Mouse (Mus musculus) MEL (cell line): ENCODE results near the gene Gm19935. TPM values are rescaled to one million over a fixed set of nuclear protein-coding genes. Genes with fewer than 3 reads are reported as not detected.

Experiments
- DNase-seq: peaks from one replicate; pipeline ENCODE4 v3.0.0; 2011; ENCODE audit warnings: low read depth, low spot score
- H3K27ac ChIP-seq: 2 replicates; pipeline ENCODE4 v1.5.1; 2012; ENCODE audit warnings: low read depth, mild to moderate bottlenecking, control low read depth, low read length, moderate library complexity; ENCODE audit not compliant: control insufficient read depth
- H3K27me3 ChIP-seq, 2 experiments: fragments of 150-350 bp in 1 of 2; sonication (generic) in 1 of 2; 2 replicates each; pipeline ENCODE4 v1.6.1; 2012; ENCODE audit warnings: low read length in 2 of 2, mild to moderate bottlenecking in 2 of 2, improper control_type of control experiment in 1 of 2, moderate library complexity in 1 of 2; ENCODE audit not compliant: insufficient read depth in 2 of 2, control insufficient read depth in 1 of 2
- H3K36me3 ChIP-seq, 2 experiments: 2 replicates each; pipeline ENCODE4 v1.6.1; 2012 to 2014; ENCODE audit warnings: low read length in 2 of 2, improper control_type of control experiment in 1 of 2, inconsistent platforms in 1 of 2, mild to moderate bottlenecking in 1 of 2; ENCODE audit not compliant: insufficient read depth in 2 of 2, control insufficient read depth in 1 of 2
- H3K4me1 ChIP-seq, 2 experiments: fragments of 150-350 bp in 1 of 2; sonication (generic) in 1 of 2; 2 replicates each; pipeline ENCODE4 v1.6.1; 2012; ENCODE audit warnings: low read length in 2 of 2, improper control_type of control experiment in 1 of 2, mild to moderate bottlenecking in 1 of 2; ENCODE audit not compliant: insufficient read depth in 2 of 2, control insufficient read depth in 1 of 2
- H3K4me3 ChIP-seq, 2 experiments: fragments of 150-350 bp in 1 of 2; sonication (generic) in 1 of 2; 2 replicates each; pipeline ENCODE4 v1.5.1; 2012; ENCODE audit warnings: low read depth in 2 of 2, low read length in 2 of 2, mild to moderate bottlenecking in 2 of 2, moderate library complexity in 2 of 2, control low read depth in 1 of 2, improper control_type of control experiment in 1 of 2; ENCODE audit not compliant: control insufficient read depth in 1 of 2, insufficient read depth in 1 of 2
- H3K79me2 ChIP-seq: 2 replicates; pipeline ENCODE4 v1.6.1; 2012; ENCODE audit warnings: mild to moderate bottlenecking, low read length, moderate library complexity; ENCODE audit not compliant: control insufficient read depth, poor library complexity, insufficient read depth
- H3K9ac ChIP-seq: 2 replicates; pipeline ENCODE4 v1.6.1; 2012; ENCODE audit warnings: low read depth, mild to moderate bottlenecking, control low read depth, low read length, moderate library complexity; ENCODE audit not compliant: control insufficient read depth, poor library complexity, severe bottlenecking
- H3K9me3 ChIP-seq: fragments of 150-350 bp; sonication (generic); replicated peaks from 2 replicates; pipeline ENCODE4 v1.6.1; 2012; ENCODE audit warnings: mild to moderate bottlenecking, low read length, improper control_type of control experiment, moderate library complexity; ENCODE audit not compliant: insufficient read depth
- BHLHE40 ChIP-seq: IDR thresholded peaks from 2 replicates; pipeline ENCODE4 v1.6.1; 2012; ENCODE audit warnings: low read depth, mild to moderate bottlenecking, inconsistent platforms, low read length, improper control_type of control experiment, borderline replicate concordance
- CHD2 ChIP-seq: IDR thresholded peaks from 2 replicates; pipeline ENCODE4 v1.6.1; 2011; ENCODE audit warnings: low read length, improper control_type of control experiment
- CTCF ChIP-seq, 3 experiments: IDR thresholded peaks in 2 of 3; conservative IDR thresholded peaks in 1 of 3; 2 replicates each; pipeline ENCODE4 v1.5.1; 2011 to 2012; ENCODE audit warnings: low read length in 3 of 3, low read depth in 2 of 3, mild to moderate bottlenecking in 2 of 3, improper control_type of control experiment in 1 of 3, inconsistent platforms in 1 of 3, mixed read lengths in 1 of 3, moderate library complexity in 1 of 3; ENCODE audit not compliant: control insufficient read depth in 1 of 3, insufficient read depth in 1 of 3, poor library complexity in 1 of 3, severe bottlenecking in 1 of 3
- ELF1 ChIP-seq: IDR thresholded peaks from 2 replicates; pipeline ENCODE4 v1.6.1; 2014; ENCODE audit warnings: low read depth, mild to moderate bottlenecking, inconsistent platforms, low read length, improper control_type of control experiment, moderate library complexity
- GATA1 ChIP-seq: IDR thresholded peaks from 2 replicates; pipeline ENCODE4 v1.6.1; 2011; ENCODE audit warnings: low read depth, low read length, improper control_type of control experiment
- KAT2A ChIP-seq: conservative IDR thresholded peaks from 2 replicates; pipeline ENCODE4 v1.6.1; 2012; ENCODE audit warnings: low read depth, low read length, improper control_type of control experiment, inconsistent platforms
- MAX ChIP-seq: IDR thresholded peaks from 2 replicates; pipeline ENCODE4 v1.6.1; 2011; ENCODE audit warnings: low read length, improper control_type of control experiment
- MAZ ChIP-seq: IDR thresholded peaks from 2 replicates; pipeline ENCODE4 v1.6.1; 2012; ENCODE audit warnings: low read depth, mild to moderate bottlenecking, inconsistent platforms, low read length, improper control_type of control experiment
- MEF2A ChIP-seq: IDR thresholded peaks from 2 replicates; pipeline ENCODE4 v1.6.1; 2014; ENCODE audit warnings: low read depth, mild to moderate bottlenecking, inconsistent platforms, low read length, improper control_type of control experiment; ENCODE audit not compliant: poor library complexity, insufficient replicate concordance, severe bottlenecking; ENCODE audit errors: extremely low read depth
- MXI1 ChIP-seq: IDR thresholded peaks from 2 replicates; pipeline ENCODE4 v1.6.1; 2011; ENCODE audit warnings: mild to moderate bottlenecking, low read depth, low read length, improper control_type of control experiment
- MYC ChIP-seq: IDR thresholded peaks from 2 replicates; pipeline ENCODE4 v1.6.1; 2011; ENCODE audit warnings: low read depth, mild to moderate bottlenecking, low read length, improper control_type of control experiment, moderate library complexity
- NRF1 ChIP-seq: IDR thresholded peaks from 2 replicates; pipeline ENCODE4 v1.6.1; 2014; ENCODE audit warnings: low read depth, mild to moderate bottlenecking, inconsistent platforms, low read length, improper control_type of control experiment, moderate library complexity; ENCODE audit not compliant: poor library complexity, insufficient read depth, severe bottlenecking
- POLR2AphosphoS5 ChIP-seq: IDR thresholded peaks from 2 replicates; pipeline ENCODE4 v1.6.1; 2012; ENCODE audit warnings: low read depth, borderline replicate concordance, mild to moderate bottlenecking, inconsistent platforms, low read length, moderate library complexity, mixed read lengths
- RCOR1 ChIP-seq: IDR thresholded peaks from 2 replicates; pipeline ENCODE4 v1.6.1; 2012; ENCODE audit warnings: low read depth, mild to moderate bottlenecking, inconsistent platforms, low read length, improper control_type of control experiment
- SIN3A ChIP-seq: IDR thresholded peaks from 2 replicates; pipeline ENCODE4 v1.6.1; 2012; ENCODE audit warnings: low read length, improper control_type of control experiment, inconsistent platforms
- SMC3 ChIP-seq: IDR thresholded peaks from 2 replicates; pipeline ENCODE4 v1.6.1; 2011; ENCODE audit warnings: low read depth, low read length, improper control_type of control experiment
- TAL1 ChIP-seq: IDR thresholded peaks from 2 replicates; pipeline ENCODE4 v1.6.1; 2012; ENCODE audit warnings: mild to moderate bottlenecking, inconsistent platforms, low read length, moderate library complexity, mixed read lengths
- UBTF ChIP-seq: IDR thresholded peaks from 2 replicates; pipeline ENCODE4 v1.6.1; 2012; ENCODE audit warnings: low read depth, mild to moderate bottlenecking, inconsistent platforms, low read length, improper control_type of control experiment, moderate library complexity, borderline replicate concordance; ENCODE audit not compliant: insufficient read depth
- USF1 ChIP-seq: IDR thresholded peaks from 2 replicates; pipeline ENCODE4 v1.6.1; 2014; ENCODE audit warnings: low read depth, mild to moderate bottlenecking, inconsistent platforms, low read length, improper control_type of control experiment, moderate library complexity
- ZMIZ1 ChIP-seq: IDR thresholded peaks from 2 replicates; pipeline ENCODE4 v1.6.1; 2012; ENCODE audit warnings: low read depth, mild to moderate bottlenecking, inconsistent platforms, low read length, improper control_type of control experiment, moderate library complexity
- polyA plus RNA-seq, 2 experiments: library from polyadenylated mRNA; stranded (reverse) in 1 of 2; unstranded in 1 of 2; fragments of >175 nt in 1 of 2; fragments of >200 nt in 1 of 2; gene quantifications; 2 replicates each; pipeline versions ENCODE4 v1.2.1 to v1.2.4; 2012; ENCODE audit warnings: low replicate concordance in 2 of 2, low read depth in 1 of 2; ENCODE audit not compliant: insufficient read length in 2 of 2, insufficient read depth in 1 of 2, missing spikeins in 1 of 2
- total RNA-seq: library from RNA; depleted of rRNA; stranded (reverse); fragments of 300-350 nt; gene quantifications from 2 replicates; pipeline ENCODE4 v1.2.3, GENCODE M21; 2012

Gm19935 gene
- total and polyA plus RNA-seq, 3 experiments: not detected

GRCm38 (mm10) chr8:90839725-90840714 is 22.8 kb upstream of the Gm19935 start:
- no peaks in the 10 kb centered on the region for H3K27me3 ChIP-seq
- H3K9ac ChIP-seq: no peak overlapping the region
- H3K36me3 ChIP-seq: no peaks in the 10 kb centered on the region
- H3K4me3 ChIP-seq: no peak overlapping the region
- H3K4me1 ChIP-seq: no peaks in the 10 kb centered on the region
- TF ChIP-seq MXI1 (no peak), UBTF (no peak), ZMIZ1 (no peak), CHD2 (no peak), MYC (no peak), GATA1 (no peak), KAT2A (no peak), MAX (no peak), RCOR1 (no peak), ELF1 (no peak), NRF1 (no peak), POLR2AphosphoS5 (no peak), MAZ (no peak), SMC3 (no peak), SIN3A (no peak), BHLHE40 (no peak)
- DNase-seq: no peak
- H3K79me2 ChIP-seq: no peaks in the 10 kb centered on the region
- H3K27ac ChIP-seq: no peak overlapping the region
- no peaks in the 10 kb centered on the region for H3K9me3 ChIP-seq

- no peak overlapping the region for H3K9ac ChIP-seq
- DNase-seq: no peak
- no peaks in the 10 kb centered on the region for H3K4me1 ChIP-seq
- H3K4me3 ChIP-seq: no peak overlapping the region
- H3K27ac ChIP-seq: no peak overlapping the region
- no peak for TF ChIP-seq MEF2A
- no peak for TF ChIP-seq TAL1
- TF ChIP-seq ELF1: no peak
- no peak for TF ChIP-seq USF1
- no peak for TF ChIP-seq CTCF (IDR thresholded peaks at IDR 0.05 in 2 of 3, conservative IDR thresholded peaks at IDR 0.05 in 1 of 3; ENCODE audit: control insufficient read depth in 1 of 3, insufficient read depth in 1 of 3, low read depth in 2 of 3, low read length in 3 of 3, poor library complexity in 1 of 3, severe bottlenecking in 1 of 3)
- no peaks in the 10 kb centered on the region for H3K36me3 ChIP-seq
- H3K9me3 ChIP-seq: no peaks in the 10 kb centered on the region
- no peaks in the 10 kb centered on the region for H3K79me2 ChIP-seq
- H3K27me3 ChIP-seq: no peaks in the 10 kb centered on the region
Observed at GRCm38 (mm10) chr8:90837440-90837839, 20.2 kb upstream of the Gm19935 start.
